Mouse (Mus musculus) ZHBTc4 (cell line): ENCODE measurements around the gene Grid1.
A peak's percentile ranks its signal among the peaks of the same experiment; 100 is the strongest.

ENCODE experiments used
- DNase-seq: peaks from one replicate; pipeline ENCODE4 v3.0.0-alpha.2; 2011; ENCODE audit warnings: low read depth, low spot score

Gene Grid1

DNA sequence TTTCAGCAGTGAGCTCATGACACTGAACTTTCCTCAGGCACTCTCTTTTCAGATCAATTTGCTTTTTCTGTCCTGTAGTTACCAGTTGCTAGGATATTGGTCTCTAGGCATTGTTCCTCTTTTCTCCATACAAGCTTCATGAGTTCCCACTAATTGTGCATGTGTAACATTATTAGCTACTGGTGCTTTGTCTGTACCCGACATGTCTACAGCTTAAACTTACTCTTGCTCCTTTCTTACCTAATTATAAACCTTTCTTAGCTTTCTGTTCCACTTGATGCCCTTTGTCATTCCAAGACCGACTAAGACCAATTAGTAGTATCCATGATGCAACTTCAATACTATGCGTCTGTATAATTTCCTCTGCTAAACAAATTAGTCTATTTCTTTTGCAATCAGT, 554.5 kb downstream of the Grid1 start:
- no peak for DNase-seq

DNA sequence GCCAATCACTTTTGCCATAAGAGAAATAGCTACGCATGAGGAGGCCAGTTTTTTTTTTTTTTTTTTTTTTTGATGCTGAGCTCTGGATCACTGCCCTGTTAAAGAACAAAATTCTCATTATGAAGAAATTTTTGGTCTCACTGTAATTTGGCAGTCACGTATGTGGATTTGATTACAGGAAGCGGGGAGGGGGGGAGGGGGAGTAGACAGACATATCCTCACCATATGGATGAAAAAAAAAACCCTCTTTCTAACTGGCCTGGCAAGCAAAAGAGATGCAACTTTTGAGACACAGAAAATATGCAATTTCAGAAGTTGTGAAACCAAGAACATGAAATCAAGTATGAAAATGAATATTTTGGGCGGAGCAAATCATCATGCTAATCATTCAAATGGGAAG, 573.7 kb downstream of the Grid1 start:
- no peak for DNase-seq

DNA sequence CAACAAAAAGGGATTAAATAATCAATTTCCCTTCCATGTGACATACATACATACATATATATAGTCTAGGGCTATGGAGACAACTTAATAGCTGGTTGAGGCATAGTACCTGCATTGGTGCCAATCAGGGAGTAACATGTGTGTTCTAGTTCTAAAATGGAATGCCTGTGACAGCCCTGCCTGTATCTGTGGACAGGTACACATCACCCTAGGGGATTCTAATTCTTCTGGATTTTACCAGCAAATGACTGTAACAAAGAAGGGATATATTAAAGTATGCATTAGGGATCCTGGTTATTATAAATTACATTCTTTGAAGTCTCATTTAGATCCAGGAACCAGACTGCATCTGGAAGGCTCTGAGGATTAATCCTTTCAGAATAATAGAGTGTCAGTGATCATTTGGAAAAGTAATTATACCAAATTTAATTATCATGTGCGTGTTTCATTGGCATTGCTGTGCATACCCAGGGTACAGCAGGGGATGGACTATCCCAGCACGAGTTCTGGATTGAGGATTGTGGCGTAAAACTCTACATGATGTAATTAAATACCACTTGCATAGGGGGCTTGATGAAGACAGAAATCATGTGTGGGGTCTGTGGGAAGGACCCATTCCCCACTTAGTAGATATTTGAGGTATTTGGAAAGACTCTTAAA, 584.5 kb downstream of the Grid1 start:
- DNase-seq, result no peak

DNA sequence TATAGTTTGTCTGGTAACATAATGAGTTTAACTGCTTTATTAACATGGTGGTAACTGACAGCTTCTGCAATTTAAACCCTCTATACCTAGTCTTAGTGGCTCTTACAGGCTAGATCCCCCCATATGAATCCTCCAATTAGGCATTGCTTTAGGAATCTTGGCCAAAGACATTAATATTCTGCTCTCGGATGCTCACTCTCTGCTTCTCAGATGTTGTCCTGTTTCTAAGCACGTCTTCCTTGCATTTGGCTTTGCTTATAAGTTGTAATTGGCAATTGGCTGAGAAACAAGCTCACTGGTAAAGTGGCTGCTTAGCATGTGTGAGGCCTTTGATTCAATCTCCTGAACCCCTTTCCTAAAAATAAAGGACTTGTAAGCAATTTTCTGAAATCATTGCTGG, 610.4 kb downstream of the Grid1 start:
- no peak for DNase-seq

DNA sequence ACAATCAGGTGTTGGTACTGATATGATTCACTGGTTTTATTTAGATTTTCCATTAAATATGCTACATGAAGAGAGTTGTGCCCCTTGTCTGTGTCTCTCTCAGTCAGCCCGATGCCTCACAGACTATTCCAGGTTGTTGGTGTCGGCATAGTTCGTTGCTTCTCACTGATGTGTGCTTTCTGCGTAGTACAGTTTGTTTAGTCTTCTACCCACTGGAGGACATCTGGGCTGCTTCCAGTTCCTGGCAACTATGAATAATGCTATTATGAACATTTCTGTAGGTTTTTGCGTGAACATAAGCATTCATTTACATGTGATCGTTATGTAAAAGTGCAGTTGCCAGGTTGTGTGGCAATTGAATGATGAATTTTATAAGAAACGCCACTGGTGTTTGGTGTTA, 633.8 kb downstream of the Grid1 start:
- no peak for DNase-seq

DNA sequence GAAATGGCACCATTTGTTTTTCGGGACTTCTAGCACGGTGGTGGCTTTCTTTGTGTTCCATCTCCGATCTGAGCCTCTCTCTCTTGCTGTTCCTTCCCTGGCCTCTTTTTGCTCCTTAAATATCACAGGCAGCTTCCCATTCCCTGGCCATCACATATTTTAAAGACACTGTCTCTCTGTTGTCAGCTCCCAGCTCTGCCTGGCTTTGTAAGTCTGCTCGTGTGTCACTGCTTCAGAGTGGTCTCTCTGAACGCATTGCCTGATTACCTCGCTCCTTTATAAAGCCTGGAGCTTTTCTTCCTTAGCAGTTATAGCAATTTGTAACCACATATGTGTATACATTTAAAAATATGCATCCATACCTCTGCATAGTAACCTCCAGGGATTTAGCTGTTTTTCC, 648.3 kb downstream of the Grid1 start:
- no peak for DNase-seq

DNA sequence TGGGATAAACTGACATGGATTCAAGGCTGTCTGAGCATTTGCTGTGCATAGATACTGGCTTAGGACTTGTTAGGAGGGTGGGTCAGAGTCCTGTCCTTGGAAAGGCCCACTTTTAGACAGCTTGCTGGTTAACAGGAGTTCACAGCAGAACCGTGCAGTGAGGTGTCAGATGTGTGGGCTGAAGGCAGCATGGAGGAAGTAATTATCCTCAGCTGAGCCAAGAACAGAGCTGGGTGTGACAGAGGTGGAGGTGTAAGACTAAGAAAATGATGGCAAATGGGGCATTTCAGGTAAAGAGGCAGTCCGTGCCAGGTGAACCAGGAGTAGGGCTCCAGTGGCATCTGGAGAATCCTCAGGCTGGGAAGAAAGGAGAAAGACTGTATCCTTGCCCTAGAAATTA, 666.1 kb downstream of the Grid1 start:
- no peak for DNase-seq

DNA sequence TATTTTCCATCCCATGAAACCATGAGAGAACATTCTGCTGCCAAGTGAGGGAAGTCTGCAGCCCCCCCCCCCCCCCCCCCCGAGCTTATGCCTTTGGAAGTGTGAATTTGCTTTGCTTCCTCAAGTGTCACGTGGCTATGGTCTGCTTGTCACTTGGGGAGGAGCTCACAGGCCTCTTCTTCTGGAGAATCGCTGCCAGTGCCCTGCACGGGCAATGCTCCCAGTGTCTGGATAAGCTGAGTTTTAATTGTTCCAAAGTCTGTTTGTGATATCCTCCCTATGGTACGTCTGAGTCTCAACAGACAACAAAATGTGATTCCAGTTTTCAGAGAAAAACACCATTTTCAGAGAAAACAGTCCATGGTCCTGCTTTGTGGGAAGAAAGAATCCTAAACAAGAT, 682.4 kb downstream of the Grid1 start:
- no peak for DNase-seq

DNA sequence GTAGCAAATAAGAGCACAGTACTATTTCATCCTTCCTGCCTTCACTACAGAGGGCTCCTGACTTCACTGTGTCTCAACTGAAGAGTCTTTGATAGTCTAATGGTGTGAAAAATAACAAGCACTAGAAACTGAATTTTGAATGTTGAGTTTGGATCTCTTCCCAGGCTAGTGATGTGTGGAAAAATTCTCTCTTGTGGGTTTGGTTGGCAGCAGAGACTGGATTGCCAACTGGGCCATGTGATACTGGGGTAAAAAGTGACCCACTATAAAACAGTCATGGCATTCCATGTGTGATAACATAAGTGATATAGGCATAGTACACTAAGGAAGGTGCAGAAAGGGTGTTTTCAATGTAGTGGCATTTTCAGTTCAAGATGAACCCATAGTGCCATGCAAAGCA, 699.5 kb downstream of the Grid1 start:
- DNase-seq, result no peak

DNA sequence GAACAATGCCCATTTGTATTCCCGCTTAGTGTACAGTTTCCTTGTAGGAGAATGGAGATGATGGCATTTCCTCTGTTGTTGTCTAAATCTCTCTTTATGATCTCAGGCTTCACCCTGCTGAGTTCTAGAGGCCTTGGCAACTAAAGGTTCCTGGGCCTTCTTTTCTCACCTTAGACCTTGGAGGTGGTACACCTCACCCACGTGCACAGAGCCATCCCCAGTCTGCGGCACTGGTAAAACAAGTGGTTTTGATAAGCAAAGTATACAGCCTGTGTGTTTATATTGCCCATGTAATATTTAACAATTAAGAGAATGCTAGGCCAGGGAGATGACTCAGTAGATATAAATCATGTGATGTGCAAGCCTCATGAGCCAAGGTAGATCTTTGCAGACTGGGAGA, 718.9 kb downstream of the Grid1 start:
- DNase-seq, result no peak

DNA sequence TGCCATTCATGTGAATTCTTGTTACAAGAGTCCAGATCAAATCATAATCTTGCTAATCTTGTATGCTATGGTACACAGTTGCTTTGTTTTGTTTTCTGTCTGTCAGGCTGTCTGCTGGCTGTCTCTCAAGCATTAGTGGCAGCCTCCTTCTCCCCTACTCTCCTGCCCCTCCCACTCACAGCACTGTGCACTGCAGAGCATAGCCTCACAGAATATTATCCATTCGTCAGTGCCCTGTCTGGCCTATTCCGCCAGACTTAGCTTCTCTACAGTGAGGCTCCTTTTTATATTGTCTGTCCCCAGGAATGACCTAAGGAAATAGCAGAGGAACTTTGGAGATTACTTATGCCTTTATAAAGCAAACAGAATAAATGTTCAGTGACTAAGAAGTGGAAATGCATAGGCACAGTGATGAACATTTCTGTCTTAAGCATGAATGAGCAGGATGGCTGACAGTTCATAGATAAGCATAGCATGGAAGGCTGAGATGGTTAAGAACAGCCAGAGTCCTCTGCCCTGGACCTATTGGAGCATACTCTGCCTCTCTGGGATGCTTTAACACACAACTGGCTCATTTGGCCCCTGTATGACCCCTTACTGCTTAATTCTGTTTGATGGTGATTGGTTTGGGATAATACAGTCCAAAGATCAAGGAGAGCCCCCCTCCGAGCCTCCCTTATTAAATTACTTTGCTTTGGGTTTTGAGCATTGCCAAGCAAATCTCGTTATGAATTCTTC, 721.5 kb downstream of the Grid1 start:
- DNase-seq, result no peak

DNA sequence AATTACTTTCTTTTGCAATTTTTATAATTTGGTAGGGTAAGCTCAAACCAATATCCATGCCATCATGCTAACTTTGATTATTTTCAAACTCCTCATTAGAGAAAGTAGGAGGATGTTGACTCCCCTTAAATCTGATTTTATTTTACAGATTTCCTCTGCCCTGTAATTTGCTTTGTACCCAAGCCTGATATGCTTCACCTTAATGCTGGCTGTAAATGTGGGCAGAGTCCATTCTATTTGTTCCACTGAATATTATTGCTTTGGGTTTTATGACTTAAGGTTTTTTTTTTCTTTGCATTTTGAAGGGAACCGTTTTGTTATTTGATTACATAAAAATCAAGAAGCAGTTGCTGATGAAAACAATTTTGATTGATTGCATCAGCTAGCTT, 722.1 kb downstream of the Grid1 start:
- DNase-seq, result no peak

DNA sequence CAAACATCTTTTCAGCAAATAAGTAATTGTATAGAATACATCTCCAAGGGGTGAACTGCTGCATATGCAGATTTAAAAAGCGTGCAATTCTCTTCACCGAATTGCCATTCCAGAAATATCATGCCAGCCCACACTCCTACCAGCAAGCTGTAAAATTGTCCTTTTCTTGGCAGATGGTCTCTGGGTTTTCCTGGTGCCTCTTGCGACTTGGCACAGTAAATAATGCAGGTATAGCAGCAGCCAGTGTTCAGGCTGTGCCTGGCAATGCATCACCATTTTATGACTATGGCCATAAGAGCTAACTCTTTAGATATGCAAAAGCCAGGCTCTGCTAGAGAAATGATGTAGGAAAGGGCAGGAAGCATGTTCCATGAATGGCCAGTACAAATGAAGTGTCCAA, 734.4 kb downstream of the Grid1 start:
- no peak for DNase-seq

DNA sequence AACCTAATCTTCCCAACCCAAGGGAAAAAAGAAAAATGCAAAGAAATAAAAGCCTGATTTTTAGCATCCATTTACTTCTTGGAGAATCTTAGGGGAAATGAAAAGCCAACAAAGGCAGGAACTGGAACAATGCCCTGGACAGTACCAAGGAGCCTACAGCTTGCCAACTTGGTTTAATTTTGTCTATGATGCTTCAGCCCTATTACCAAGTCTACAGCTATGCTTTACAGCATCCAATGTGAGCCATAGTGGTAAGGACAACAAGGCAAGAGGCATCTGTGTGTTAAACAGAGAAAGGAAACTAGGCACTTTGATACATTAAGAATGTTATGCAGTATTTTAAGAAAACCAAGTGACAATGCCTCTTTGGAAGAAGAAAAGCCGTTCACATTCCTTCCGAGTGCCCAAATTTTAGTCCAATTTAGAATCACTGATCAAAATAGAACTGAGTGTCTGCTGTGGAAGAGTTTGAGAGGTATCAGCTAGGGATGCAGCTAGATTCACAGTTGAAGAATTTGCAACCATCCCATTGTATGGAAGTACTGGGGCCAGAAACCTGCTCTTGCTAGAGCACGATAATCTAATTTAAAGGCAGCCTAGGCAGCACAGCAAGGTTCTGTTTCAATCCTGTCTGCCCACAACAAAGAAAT, 741.5 kb downstream of the Grid1 start:
- no peak for DNase-seq

DNA sequence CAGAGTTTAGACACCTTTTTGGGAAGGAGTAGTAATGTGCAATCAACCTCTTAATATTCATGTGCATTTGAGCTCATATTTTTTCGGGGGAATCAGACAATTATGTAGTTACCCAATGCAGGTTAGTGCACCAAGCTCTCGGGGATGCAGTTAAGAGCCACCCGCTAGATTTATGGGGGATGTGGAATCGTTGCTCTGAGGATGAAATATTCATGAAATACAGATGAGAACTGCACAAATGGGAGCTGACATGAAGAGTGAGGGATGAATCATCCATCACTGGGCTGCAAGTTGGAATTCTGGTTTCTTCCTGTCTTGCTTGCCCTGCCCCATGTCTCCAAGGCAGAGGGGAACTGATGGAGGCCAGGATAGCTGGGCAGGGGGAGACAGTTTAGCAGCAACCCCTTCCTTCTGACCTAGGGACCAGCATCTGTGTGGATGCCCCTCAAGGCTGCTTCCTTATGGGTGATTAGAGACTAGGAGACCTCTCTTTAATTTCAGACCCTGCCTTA, 753.1 kb downstream of the Grid1 start:
- no peak for DNase-seq

DNA sequence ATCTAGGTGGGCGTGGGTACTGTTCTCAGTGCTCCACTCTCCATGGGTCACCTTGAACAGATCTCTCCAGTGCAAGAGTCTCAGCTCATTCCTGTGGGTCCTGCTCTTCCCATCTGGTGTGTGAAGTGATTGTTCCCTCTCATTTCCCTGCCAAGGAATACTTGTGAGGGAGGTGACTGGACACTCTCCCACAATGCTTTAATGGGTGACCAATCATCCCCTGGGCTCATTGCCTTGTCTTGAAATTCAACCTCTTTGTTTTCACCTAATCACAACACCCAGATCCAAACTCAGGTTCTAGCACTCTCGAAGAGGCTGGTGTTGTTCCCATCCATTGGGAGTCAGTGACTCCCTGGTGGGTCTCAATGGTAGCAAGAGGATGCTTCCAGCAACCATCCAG, 754.6 kb downstream of the Grid1 start:
- peak; percentile 22 for DNase-seq

DNA sequence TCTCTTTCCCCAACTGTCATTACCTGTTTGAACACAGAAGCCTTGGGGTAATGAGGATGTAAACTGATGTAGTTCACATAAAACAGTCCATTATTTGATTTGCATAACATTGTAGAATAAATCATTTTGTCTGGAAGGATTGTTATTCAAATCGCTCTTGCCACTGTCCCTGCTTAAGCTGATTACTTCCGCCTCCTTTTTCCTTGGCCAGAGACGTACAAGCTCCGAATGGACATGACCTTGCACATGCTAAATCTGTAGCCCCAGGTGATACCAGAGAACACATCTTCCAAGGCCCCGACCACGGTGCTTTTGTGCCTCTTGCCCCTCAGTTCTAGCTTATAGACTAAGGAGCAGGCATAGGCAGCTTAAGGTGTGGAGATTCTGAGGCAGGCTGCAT, 755.4 kb downstream of the Grid1 start:
- DNase-seq, result peak; percentile 58

DNA sequence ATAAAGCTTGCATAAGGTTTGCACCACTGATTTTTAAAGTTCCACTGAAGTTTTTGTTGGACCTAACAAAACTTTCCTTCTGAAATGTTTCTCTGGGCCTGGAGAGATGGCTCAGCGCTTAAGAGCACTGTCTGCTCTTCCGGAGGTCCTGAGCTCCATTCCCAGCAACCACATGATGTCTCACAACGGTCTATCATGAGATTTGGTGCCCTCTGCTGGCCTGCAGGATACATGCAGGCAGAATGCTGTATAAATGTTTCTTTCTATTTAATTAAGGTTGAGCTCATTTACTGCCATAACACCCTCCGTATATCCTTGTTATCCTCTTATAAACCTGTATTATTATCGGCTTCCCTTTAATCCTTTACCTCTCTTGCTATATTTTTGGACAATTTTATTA, 805.8 kb downstream of the Grid1 start:
- DNase-seq, result no peak
